Comparison of ENCODE assay signal across 9 mouse cellular contexts in the genomic region with DNA sequence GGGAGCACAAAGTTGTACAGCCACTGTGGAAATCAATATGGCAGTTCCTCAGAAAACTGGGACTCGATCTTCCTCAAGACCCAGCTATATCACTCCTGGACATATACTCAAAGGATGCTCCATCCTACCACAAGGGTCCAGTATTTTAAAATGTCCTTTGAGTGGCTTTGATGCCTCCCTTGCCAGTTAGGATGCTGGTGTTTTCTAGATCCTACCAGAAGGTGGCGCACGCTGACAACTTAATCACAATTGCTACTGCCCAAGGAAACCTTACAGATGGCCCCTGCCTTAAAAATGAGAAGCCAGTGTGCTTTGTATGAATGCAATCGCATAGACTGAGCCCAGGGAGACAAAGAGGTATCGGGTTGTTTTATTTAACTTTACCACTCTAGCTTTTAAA. TPM values are rescaled to one million over a fixed set of nuclear protein-coding genes. Genes with fewer than 3 reads are reported as not detected.
DNase-seq lines count a peak whose midpoint lies in the region; ATAC-seq and TF ChIP-seq lines count a peak whose summit lies in the region.
"Had no signal": no experiment of that assay in that cellular context is flagged by ENCODE, and none has a peak within 500 bp of the region (broad histone marks: within the 10 kb centered on the region; RNA-seq: fewer than 3 reads in every experiment).

No protein-coding gene starts in this region.

- no peak overlapping the region for H3K27ac ChIP-seq in hindbrain, embryonic 10.5 days
- H3K27ac ChIP-seq in hindbrain, embryonic 12.5 days, result no peak overlapping the region
- no peak overlapping the region for H3K27ac ChIP-seq in midbrain, embryonic 15.5 days
- H3K27ac ChIP-seq in spleen, adult 2 months (ENCODE audit: insufficient read depth, low read length), result no peak overlapping the region
- H3K27ac ChIP-seq: midbrain, embryonic 12.5 days had no signal

- 20% methylated on average over 5 of the region's 5 CpGs for WGBS in hindbrain, embryonic 10.5 days
- 18% methylated on average over 5 of the region's 5 CpGs for WGBS in hindbrain, embryonic 12.5 days
- 17% methylated on average over 5 of the region's 5 CpGs for WGBS in midbrain, embryonic 15.5 days
- 14% methylated on average over 5 of the region's 5 CpGs for WGBS in spleen, adult 2 months

- no peak overlapping the region for H3K4me2 ChIP-seq in hindbrain, embryonic 12.5 days (replicated peaks)
- no peak overlapping the region for H3K4me2 ChIP-seq in midbrain, embryonic 15.5 days
- H3K4me2 ChIP-seq: midbrain, embryonic 12.5 days had no signal

- intact Hi-C loops in left cerebral cortex, postnatal 14 days (cut with DNase I), result loop anchor here (2.0 kb wide), 1 partner anchor 524 kb away; no protein-coding TSS in a partner anchor

- DNase-seq in hindbrain, embryonic 10.5 days (ENCODE audit: low spot score), result peak; percentile 79
- DNase-seq in cerebellum, postnatal 14 days, result peak; percentile 90 to 91
- DNase-seq in frontal cortex, postnatal 36 days (ENCODE audit: low spot score in 2 of 2), result peak; percentile 83 to 86
- peak; percentile 84 to 88 for DNase-seq in left cerebral cortex, postnatal 14 days (ENCODE audit: low spot score in 2 of 2)
- DNase-seq in spleen, adult 2 months (ENCODE audit: low read depth in 1 of 2, low spot score in 2 of 2), result peak; percentile 41 to 56

- 0 out of 2 replicates have a peak, but pooled peaks cover 2% of the 10 kb centered on the region for H3K4me1 ChIP-seq in hindbrain, embryonic 10.5 days (replicated peaks)
- H3K4me1 ChIP-seq in hindbrain, embryonic 12.5 days, result peaks cover 6% of the 10 kb centered on the region; the same call in 1 of the 2 replicates
- H3K4me1 ChIP-seq in midbrain, embryonic 15.5 days, result 0 out of 2 replicates have a peak, but pooled peaks cover 6% of the 10 kb centered on the region
- no peaks in the 10 kb centered on the region for H3K4me1 ChIP-seq in spleen, adult 2 months (ENCODE audit: control insufficient read depth, insufficient read depth, insufficient read length)

- peaks cover 22% of the 10 kb centered on the region for H3K36me3 ChIP-seq in hindbrain, embryonic 10.5 days
- H3K36me3 ChIP-seq in hindbrain, embryonic 12.5 days, result peaks cover 14% of the 10 kb centered on the region
- H3K36me3 ChIP-seq in midbrain, embryonic 15.5 days (replicated peaks), result peaks cover 12% of the 10 kb centered on the region; the same call in 1 of the 2 replicates
- peaks cover 8% of the 10 kb centered on the region for H3K36me3 ChIP-seq in spleen, adult 2 months (ENCODE audit: control insufficient read depth, insufficient read depth, low read length)

- H3K9ac ChIP-seq in hindbrain, embryonic 12.5 days, result no peak overlapping the region
- H3K9ac ChIP-seq in midbrain, embryonic 15.5 days, result no peak overlapping the region
- H3K9ac ChIP-seq: midbrain, embryonic 12.5 days had no signal

- H3K9me3 ChIP-seq in hindbrain, embryonic 10.5 days, result no peaks in the 10 kb centered on the region
- H3K9me3 ChIP-seq in hindbrain, embryonic 12.5 days (replicated peaks), result no peaks in the 10 kb centered on the region
- no peaks in the 10 kb centered on the region for H3K9me3 ChIP-seq in midbrain, embryonic 15.5 days
- H3K9me3 ChIP-seq: midbrain, embryonic 12.5 days had no signal

- H3K4me3 ChIP-seq in hindbrain, embryonic 10.5 days, result no peak overlapping the region
- H3K4me3 ChIP-seq in hindbrain, embryonic 12.5 days, result no peak overlapping the region
- no peak overlapping the region for H3K4me3 ChIP-seq in midbrain, embryonic 15.5 days
- H3K4me3 ChIP-seq in spleen, adult 2 months (ENCODE audit: extremely low read depth, insufficient read depth, insufficient read length), result no peak overlapping the region
- H3K4me3 ChIP-seq: midbrain, embryonic 12.5 days had no signal

- TF ChIP-seq POLR2A in spleen, adult 2 months (IDR thresholded peaks at IDR 0.05; ENCODE audit: low read depth, low read length), result no peak

- peak; percentile 53; the same call in 1 of the 2 replicates for TF ChIP-seq CTCF in spleen, adult 2 months (IDR thresholded peaks at IDR 0.05; ENCODE audit: extremely low read depth, insufficient read depth, insufficient read length, insufficient replicate concordance)

- no peak for ATAC-seq in hindbrain, embryonic 12.5 days (ENCODE audit: low FRiP score)
- ATAC-seq in inflammation-experienced regulatory T-cells, adult 6 months, result peak; percentile 56
- ATAC-seq in midbrain, embryonic 15.5 days (replicated peaks), result peak; percentile 55

- no peaks in the 10 kb centered on the region for H3K27me3 ChIP-seq in hindbrain, embryonic 10.5 days (ENCODE audit: insufficient read depth, poor library complexity, severe bottlenecking)
- no peaks in the 10 kb centered on the region for H3K27me3 ChIP-seq in hindbrain, embryonic 12.5 days
- no peaks in the 10 kb centered on the region for H3K27me3 ChIP-seq in midbrain, embryonic 15.5 days (replicated peaks)
- no peaks in the 10 kb centered on the region for H3K27me3 ChIP-seq in spleen, adult 2 months (ENCODE audit: control insufficient read depth, insufficient read depth, low read length)
- H3K27me3 ChIP-seq: midbrain, embryonic 12.5 days had no signal

RNA-seq across cellular contexts. Expression of gene Pdcl3, which starts 15.7 kb away (rescaled TPM):
- 140 and 160 TPM in 2 replicates for polyA plus RNA-seq in hindbrain, embryonic 10.5 days (2016; fragmentation: Nextera tagmentation; extraction: Ambion mirVana)
- 168 and 179 TPM in 2 replicates for polyA plus RNA-seq in hindbrain, embryonic 12.5 days (2016; fragmentation: Nextera tagmentation; extraction: Ambion mirVana)
- 100 to 1,000 TPM; 144 to 205 (median 169) TPM for polyA plus RNA-seq in inflammation-experienced regulatory T-cells, adult 6 months (2017; shearing (Covaris generic))
- 10 to 100 TPM; 38.2 to 38.4 TPM for total RNA-seq in left cerebral cortex, postnatal 14 days (2021)
- polyA plus RNA-seq in midbrain, embryonic 15.5 days (2015; fragmentation: Nextera tagmentation; extraction: Ambion mirVana), result 147 TPM in 2 replicates
- polyA plus RNA-seq in spleen, adult 2 months (2012; rRNA removed), result 11.3 and 11.4 TPM in 2 replicates

Comparison
In these comparisons a context has a peak if more than half of its experiments do, and no peak if none do; other contexts are left out.
1. RNA of gene Pdcl3, which starts 15.7 kb away (polyA plus RNA-seq): 144 to 205 TPM in inflammation-experienced regulatory T-cells, adult 6 months, 168 to 179 TPM in hindbrain, embryonic 12.5 days, 147 TPM in midbrain, embryonic 15.5 days and 140 to 160 TPM in hindbrain, embryonic 10.5 days; 11.3 to 11.4 TPM in spleen, adult 2 months; every median in the first group is over 10 times any median in the second.
2. Peak in every context shown above with its lines, with median percentiles within 50 percentile points of each other: DNase-seq.